Mouse (Mus musculus) embryonic facial prominence, embryonic 11.5 days (tissue): Measurements from ENCODE around the gene Olfr281. TPM values are rescaled to one million over a fixed set of nuclear protein-coding genes. Genes with fewer than 3 reads are reported as not detected.

Source experiments
- ATAC-seq: fragments of 200-750 bp; cut with Nextera tagmentation; replicated peaks from 2 replicates; pipeline ENCODE4 v1.8.0; 2017; ENCODE audit warnings: low read depth; ENCODE audit not compliant: insufficient number of reproducible peaks, low FRiP score, low TSS enrichment
- DNase-seq: peaks from one replicate; pipeline ENCODE4 v3.0.0-alpha.2; 2015; ENCODE audit warnings: low spot score
- H3K27ac ChIP-seq: fragments of 300-500 bp; sonication (generic); replicated peaks from 2 replicates; pipeline ENCODE4 v1.5.1; 2014; ENCODE audit warnings: mild to moderate bottlenecking, low read depth, low read length, control low read depth
- H3K27me3 ChIP-seq: fragments of 300-500 bp; sonication (generic); 2 replicates; pipeline ENCODE4 v1.6.1; 2014; ENCODE audit warnings: mild to moderate bottlenecking, low read length, moderate library complexity, mixed read lengths; ENCODE audit not compliant: control insufficient read depth, insufficient read depth
- H3K36me3 ChIP-seq: fragments of 300-500 bp; sonication (generic); replicated peaks from 2 replicates; pipeline ENCODE4 v1.6.1; 2014; ENCODE audit warnings: low read depth, mild to moderate bottlenecking, low read length, moderate library complexity, mixed read lengths; ENCODE audit not compliant: control insufficient read depth, insufficient read depth
- H3K4me1 ChIP-seq: fragments of 300-500 bp; sonication (generic); 2 replicates; pipeline ENCODE4 v1.6.1; 2014; ENCODE audit warnings: low read length, mixed read lengths; ENCODE audit not compliant: control insufficient read depth, insufficient read depth
- H3K4me2 ChIP-seq: fragments of 300-500 bp; sonication (generic); 2 replicates; pipeline ENCODE4 v1.6.1; 2014; ENCODE audit warnings: low read depth, mild to moderate bottlenecking, control low read depth, low read length, moderate library complexity
- H3K4me3 ChIP-seq: fragments of 300-500 bp; sonication (generic); 2 replicates; pipeline ENCODE4 v1.5.1; 2014; ENCODE audit warnings: low read depth, low read length, control low read depth
- H3K9ac ChIP-seq: fragments of 300-500 bp; sonication (generic); replicated peaks from 2 replicates; pipeline ENCODE4 v1.6.1; 2014; ENCODE audit warnings: mild to moderate bottlenecking, control low read depth, low read length
- H3K9me3 ChIP-seq: fragments of 300-500 bp; sonication (generic); replicated peaks from 2 replicates; pipeline ENCODE4 v1.6.1; 2016; ENCODE audit warnings: mild to moderate bottlenecking, low read length, inconsistent platforms, mixed read lengths; ENCODE audit not compliant: control insufficient read depth
- WGBS: fragments of 180-500 bp; shearing (Covaris S2); extraction: QIAGEN DNeasy Blood & Tissue Kit; methylation state at CpG from one replicate; pipeline ENCODE4 v1.1.7; 2014; 5-methylcytosine and 5-hydroxymethylcytosine counted together
- polyA plus RNA-seq: library from polyadenylated mRNA; unstranded; fragments of >200 nt; fragmentation: Nextera tagmentation; extraction: Ambion mirVana; gene quantifications from 2 replicates; pipeline ENCODE4 v1.2.1, GENCODE M21; 2014

Gene Olfr281
- polyA plus RNA-seq, 1 experiment from 2014 or later: not detected

DNA sequence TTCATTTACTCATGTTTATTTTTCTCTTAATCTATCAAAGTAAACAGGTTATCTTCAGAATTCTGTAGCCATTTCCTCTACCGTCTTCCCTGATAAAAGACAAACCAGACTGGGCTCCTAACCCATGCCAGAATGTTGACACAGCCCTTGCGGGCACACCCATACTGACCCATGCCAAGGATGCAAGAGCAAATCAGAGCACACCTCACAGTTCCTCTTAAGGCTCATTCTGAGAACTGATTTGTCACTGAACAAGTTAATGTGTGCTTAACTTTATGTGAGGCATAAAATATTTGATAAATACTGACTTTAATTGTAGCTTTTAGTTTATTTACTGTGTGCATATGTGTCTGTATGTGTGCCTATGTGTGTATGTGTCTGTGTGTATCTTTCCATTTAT is 38.9 kb downstream of the Olfr281 start:
- ATAC-seq: no peak
- Histone ChIP-seq H3K27me3 (no peaks in the 10 kb centered on the region), H3K9ac (no peak overlapping the region), H3K36me3 (no peaks in the 10 kb centered on the region), H3K4me3 (no peak overlapping the region), H3K9me3 (no peaks in the 10 kb centered on the region), H3K4me2 (no peak overlapping the region), H3K27ac (no peak overlapping the region), H3K4me1 (no peaks in the 10 kb centered on the region)
- DNase-seq: no peak
- 81% methylated on average over 2 of the region's 2 CpGs for WGBS

DNA sequence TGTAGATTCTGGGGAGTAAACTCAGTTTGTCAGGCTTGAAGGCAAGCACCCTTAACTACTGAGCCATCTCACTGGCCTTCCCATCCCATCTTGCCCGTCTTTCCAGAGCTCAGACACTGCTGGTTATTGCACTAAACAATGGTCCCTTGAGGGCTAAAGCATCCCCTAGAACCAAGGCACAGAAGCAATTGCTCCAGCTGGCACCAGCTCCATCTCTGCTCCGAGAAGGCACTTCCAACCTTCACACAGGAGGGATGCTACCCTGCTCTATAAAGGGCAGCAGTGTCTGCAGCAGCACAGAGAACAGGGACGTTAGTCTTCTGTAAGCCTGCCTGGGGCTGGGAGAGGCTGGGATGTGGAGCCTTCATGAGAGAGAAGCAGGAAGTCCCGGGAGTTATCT is 39.7 kb downstream of the Olfr281 start, which contains the start of gene Olfr279:
Olfr279 (plus strand) TSS at position 301 of the 400 bp plus-strand sequence.
- H3K27me3 ChIP-seq: no peaks in the 10 kb centered on the region
- H3K4me2 ChIP-seq: no peak within 1 kb of the TSS
- no peak for DNase-seq
- no peaks in the 10 kb centered on the region for H3K36me3 ChIP-seq
- H3K4me1 ChIP-seq: no peaks in the 10 kb centered on the region
- H3K27ac ChIP-seq: no peak within 1 kb of the TSS
- H3K9me3 ChIP-seq: no peaks in the 10 kb centered on the region
- H3K9ac ChIP-seq: no peak within 1 kb of the TSS
- no peak within 1 kb of the TSS for H3K4me3 ChIP-seq
- WGBS: 38% methylated on average over 4 of the region's 4 CpGs
- ATAC-seq: no peak

DNA sequence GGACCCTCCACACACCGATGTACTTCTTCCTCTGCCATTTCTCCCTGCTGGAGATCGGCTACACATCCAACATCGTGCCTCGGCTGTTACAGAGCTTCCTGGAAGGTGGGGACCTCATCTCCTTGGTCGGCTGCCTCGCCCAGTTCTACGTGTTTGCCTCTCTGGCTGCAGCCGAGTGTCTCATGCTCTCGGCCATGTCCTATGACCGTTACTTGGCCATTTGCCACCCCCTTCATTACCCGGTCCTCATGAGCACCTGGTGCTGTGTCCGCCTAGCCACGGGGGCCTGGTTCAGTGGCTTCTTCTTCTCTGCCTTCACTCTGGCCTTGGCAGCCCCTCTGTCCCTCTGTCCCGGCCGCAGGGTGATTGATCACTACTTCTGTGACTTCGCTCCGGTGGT is 45.2 kb downstream of the Olfr281 start:
- Histone ChIP-seq H3K9me3 (no peaks in the 10 kb centered on the region), H3K36me3 (no peaks in the 10 kb centered on the region), H3K4me1 (no peaks in the 10 kb centered on the region), H3K4me3 (no peak overlapping the region), H3K9ac (no peak overlapping the region), H3K27ac (no peak overlapping the region), H3K27me3 (no peaks in the 10 kb centered on the region), H3K4me2 (no peak overlapping the region)
- 89% methylated on average over 17 of the region's 17 CpGs for WGBS
- ATAC-seq (no peak), DNase-seq (no peak)

DNA sequence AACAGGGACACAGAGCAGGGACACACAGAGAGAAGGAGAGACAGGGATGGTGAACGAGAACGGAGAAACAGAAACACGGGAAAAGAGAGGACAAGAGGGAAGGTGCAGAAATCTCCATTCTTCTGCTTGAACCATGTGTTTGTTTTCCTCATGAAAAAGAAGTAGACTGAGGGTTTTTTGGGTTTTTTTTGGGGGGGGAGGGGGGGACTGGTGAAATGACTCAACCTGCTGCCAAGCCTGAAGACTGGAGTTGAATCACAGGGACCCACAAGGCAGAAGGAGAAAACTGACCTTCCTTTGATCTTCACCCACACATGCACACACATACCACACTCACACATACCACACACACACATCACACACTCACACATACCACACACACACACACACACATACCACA is 50.9 kb downstream of the Olfr281 start:
- ATAC-seq: no peak
- Histone ChIP-seq H3K4me1 (no peaks in the 10 kb centered on the region), H3K4me3 (no peak overlapping the region), H3K9ac (no peak overlapping the region), H3K36me3 (no peaks in the 10 kb centered on the region), H3K27me3 (no peaks in the 10 kb centered on the region), H3K9me3 (no peaks in the 10 kb centered on the region), H3K27ac (no peak overlapping the region), H3K4me2 (no peak overlapping the region)
- WGBS: 90% methylated on average over 3 of the region's 3 CpGs
- DNase-seq: no peak

DNA sequence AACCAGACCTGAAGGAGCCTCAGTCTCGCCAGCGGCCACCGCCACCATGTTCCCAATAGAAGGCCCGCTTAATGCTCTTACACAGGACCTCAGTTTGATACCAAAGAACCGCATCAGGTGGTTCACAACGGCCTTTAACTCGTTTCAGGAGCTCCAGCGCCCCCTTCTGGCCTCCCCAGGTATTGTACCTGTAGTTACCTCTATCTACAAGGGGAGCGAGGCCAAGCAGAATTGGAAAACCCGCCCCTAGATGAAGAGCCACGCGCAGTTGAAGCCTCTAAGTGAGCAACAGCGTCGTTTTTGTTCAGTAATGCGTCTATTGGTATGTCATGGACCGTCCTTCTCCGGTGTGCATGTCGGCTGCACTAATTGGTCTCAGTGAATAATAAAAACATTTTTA is 52.1 kb downstream of the Olfr281 start:
- Histone ChIP-seq H3K9me3 (no peaks in the 10 kb centered on the region), H3K4me1 (no peaks in the 10 kb centered on the region), H3K27me3 (no peaks in the 10 kb centered on the region), H3K27ac (no peak overlapping the region), H3K9ac (no peak overlapping the region), H3K4me2 (no peak overlapping the region), H3K4me3 (no peak overlapping the region), H3K36me3 (no peaks in the 10 kb centered on the region)
- WGBS: 12% methylated on average over 18 of the region's 18 CpGs
- no peak for ATAC-seq
- DNase-seq: peak; percentile 85

DNA sequence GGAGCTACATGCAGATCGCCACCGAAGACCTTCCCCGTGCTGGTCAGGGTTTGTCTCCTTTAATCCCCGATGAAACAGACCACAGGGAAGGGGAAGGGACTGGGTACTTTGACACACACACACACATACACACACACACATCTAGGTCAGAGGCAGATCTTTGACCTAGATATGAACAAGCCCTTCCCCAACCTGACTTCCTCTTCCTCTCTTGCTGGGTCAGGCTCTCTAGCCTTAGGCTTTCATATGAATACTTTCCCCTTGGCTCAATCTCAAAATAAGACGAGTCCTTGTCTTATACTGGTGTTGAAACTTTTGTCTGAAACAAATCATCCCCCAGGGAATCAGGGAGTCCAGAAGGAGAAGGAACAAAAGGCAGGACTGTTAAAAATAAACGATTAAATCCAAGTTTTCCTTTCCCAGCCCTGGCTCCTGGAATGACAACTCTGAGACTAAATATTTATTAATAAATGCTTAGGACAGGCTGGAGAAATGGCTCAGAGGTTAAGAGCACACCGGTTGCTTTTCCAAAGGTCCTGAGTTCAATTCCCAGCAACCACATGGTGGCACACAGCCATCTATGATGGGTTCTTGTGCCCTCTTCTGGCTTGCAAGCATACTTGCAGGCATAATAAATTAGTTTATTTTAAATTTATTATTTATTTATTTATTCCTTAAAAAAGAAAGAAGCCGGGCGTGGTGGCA is 54.0 kb downstream of the Olfr281 start:
- H3K27me3 ChIP-seq: no peaks in the 10 kb centered on the region
- 81% methylated on average over 9 of the region's 9 CpGs for WGBS
- no peaks in the 10 kb centered on the region for H3K36me3 ChIP-seq
- no peak for DNase-seq
- no peaks in the 10 kb centered on the region for H3K4me1 ChIP-seq
- H3K27ac ChIP-seq: no peak overlapping the region
- H3K9me3 ChIP-seq: no peaks in the 10 kb centered on the region
- no peak for ATAC-seq
- H3K9ac ChIP-seq: no peak overlapping the region
- no peak overlapping the region for H3K4me3 ChIP-seq
- no peak overlapping the region for H3K4me2 ChIP-seq

DNA sequence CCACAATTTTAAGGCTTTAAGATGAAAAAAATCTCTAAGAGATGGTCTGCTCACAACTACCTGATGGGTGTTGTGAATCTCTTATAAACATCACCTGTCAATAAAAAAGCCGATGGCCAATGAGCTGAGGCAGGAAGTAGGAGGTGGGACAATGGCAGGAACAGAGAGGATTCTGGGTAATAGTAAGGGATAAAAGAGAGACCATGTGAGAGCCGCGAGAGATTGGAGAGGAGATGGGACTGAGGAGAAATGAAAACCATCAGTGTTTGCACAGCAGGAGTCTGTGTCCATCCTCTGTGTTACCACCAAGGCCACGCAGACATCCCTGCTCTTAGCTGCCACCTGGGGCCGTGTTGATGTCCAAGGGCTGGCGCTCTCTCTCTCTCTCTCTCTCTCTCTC is 54.9 kb downstream of the Olfr281 start:
- WGBS: 92% methylated on average over 6 of the region's 6 CpGs
- Histone ChIP-seq H3K4me2 (no peak overlapping the region), H3K9me3 (no peaks in the 10 kb centered on the region), H3K36me3 (no peaks in the 10 kb centered on the region), H3K9ac (no peak overlapping the region), H3K27ac (no peak overlapping the region), H3K27me3 (no peaks in the 10 kb centered on the region), H3K4me1 (no peaks in the 10 kb centered on the region), H3K4me3 (no peak overlapping the region)
- ATAC-seq (no peak), DNase-seq (no peak)

DNA sequence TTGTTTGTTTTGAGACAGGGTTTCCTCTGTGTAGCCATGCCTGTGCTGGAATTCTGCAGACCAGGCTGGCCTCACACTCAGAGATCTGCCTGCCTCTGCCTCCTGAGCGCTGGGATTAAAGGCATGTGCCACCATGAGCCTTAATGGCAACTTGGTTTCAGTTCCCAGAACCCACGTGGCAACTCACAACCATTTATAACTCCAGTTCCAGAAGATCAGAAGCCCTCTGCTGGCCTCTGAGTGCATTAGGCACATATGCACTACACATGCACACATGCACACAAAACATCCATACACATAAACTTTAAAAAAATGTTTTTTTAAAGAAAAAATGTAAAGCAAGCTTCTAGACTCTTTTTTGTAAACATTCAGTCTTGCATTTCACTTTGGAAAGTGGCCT is 57.0 kb downstream of the Olfr281 start:
- H3K9me3 ChIP-seq: no peaks in the 10 kb centered on the region
- ATAC-seq (no peak), DNase-seq (no peak)
- WGBS: 62% methylated on average over 2 of the region's 2 CpGs
- no peaks in the 10 kb centered on the region for H3K4me1 ChIP-seq
- H3K27ac ChIP-seq: no peak overlapping the region
- H3K4me2 ChIP-seq: no peak overlapping the region
- no peak overlapping the region for H3K4me3 ChIP-seq
- H3K9ac ChIP-seq: no peak overlapping the region
- H3K27me3 ChIP-seq: no peaks in the 10 kb centered on the region
- no peaks in the 10 kb centered on the region for H3K36me3 ChIP-seq
